Mouse (Mus musculus): ENCODE data around the gene Vps41.

The Vps41 gene

DNA sequence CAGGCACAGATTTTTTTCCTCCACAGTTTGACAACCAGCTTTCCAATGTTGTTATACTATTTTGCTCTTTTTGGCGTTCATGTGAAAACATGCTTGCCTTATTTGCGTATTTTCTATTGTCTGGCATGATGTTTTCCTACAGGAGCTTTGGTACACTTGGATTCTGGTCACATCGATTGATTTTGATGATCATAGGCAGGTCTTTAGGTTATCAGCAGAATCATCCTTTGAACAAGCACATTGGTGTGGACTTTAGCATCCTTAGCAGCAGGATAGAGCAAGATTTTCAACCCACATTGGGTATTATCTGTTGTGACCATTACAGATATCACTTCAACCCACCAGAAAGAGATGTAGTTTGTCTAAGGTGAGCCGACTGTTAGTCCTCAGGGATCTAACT lies 71.0 kb downstream of the Vps41 start:
- no peaks in the 10 kb centered on the region for H3K27me3 ChIP-seq (ENCODE audit: insufficient read depth, low read length)
- H3K9me3 ChIP-seq (ENCODE audit: low read length): no peaks in the 10 kb centered on the region
- no peaks in the 10 kb centered on the region for H3K4me1 ChIP-seq (replicated peaks; ENCODE audit: low read depth, low read length)
- no peak overlapping the region for H3K4me3 ChIP-seq (replicated peaks; ENCODE audit: low read length)
- peaks cover 7% of the 10 kb centered on the region; the same call in 1 of the 2 replicates for H3K36me3 ChIP-seq (ENCODE audit: insufficient read depth, low read length)
- TF ChIP-seq CTCF (conservative IDR thresholded peaks at IDR 0.05; ENCODE audit: low read length) (no peak), NANOG (IDR thresholded peaks at IDR 0.05; ENCODE audit: borderline replicate concordance, low read length) (no peak), POU5F1 (IDR thresholded peaks at IDR 0.05; ENCODE audit: borderline replicate concordance, low read length) (no peak)

- Histone ChIP-seq H3K27me3 (ENCODE audit: insufficient read depth, low read length) (no peaks in the 10 kb centered on the region), H3K4me3 (replicated peaks; ENCODE audit: low read length) (no peak overlapping the region), H3K9me3 (ENCODE audit: low read length) (no peaks in the 10 kb centered on the region), H3K36me3 (ENCODE audit: insufficient read depth, low read length) (peaks cover 7% of the 10 kb centered on the region; the same call in 1 of the 2 replicates), H3K4me1 (replicated peaks; ENCODE audit: low read depth, low read length) (no peaks in the 10 kb centered on the region)
- TF ChIP-seq NANOG (IDR thresholded peaks at IDR 0.05; ENCODE audit: borderline replicate concordance, low read length) (no peak), POU5F1 (IDR thresholded peaks at IDR 0.05; ENCODE audit: borderline replicate concordance, low read length) (no peak)
Measured at GRCm38 (mm10) chr13:18788689-18789088, 71.6 kb downstream of the Vps41 start.

DNA sequence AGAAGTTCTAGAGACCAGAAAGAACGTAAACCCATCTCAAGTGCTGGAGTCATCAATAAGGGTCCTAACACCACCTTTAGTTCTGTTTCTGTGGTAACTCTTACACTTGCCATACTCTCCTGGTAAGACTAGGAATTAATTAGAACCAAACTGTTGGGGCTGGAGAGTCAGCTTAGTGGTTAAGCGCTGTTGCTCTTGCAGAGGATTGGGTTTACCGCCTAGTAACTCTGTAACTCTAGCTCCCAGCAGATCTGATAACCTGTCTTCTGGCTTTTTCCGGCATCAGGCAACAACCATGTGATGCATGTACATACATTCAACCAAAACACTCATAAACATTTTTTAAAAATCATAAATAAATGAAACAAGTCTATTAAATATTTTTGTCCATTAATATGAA lies 72.6 kb downstream of the Vps41 start:
- no peaks in the 10 kb centered on the region for H3K27me3 ChIP-seq (ENCODE audit: insufficient read depth, low read length)
- peaks cover 13% of the 10 kb centered on the region for H3K36me3 ChIP-seq (ENCODE audit: insufficient read depth, low read length)
- H3K9me3 ChIP-seq (ENCODE audit: low read length): no peaks in the 10 kb centered on the region
- no peak overlapping the region for H3K4me3 ChIP-seq (replicated peaks; ENCODE audit: low read length)
- H3K4me1 ChIP-seq (replicated peaks; ENCODE audit: low read depth, low read length): no peaks in the 10 kb centered on the region
- TF ChIP-seq POU5F1 (IDR thresholded peaks at IDR 0.05; ENCODE audit: borderline replicate concordance, low read length): no peak
- no peak for TF ChIP-seq NANOG (IDR thresholded peaks at IDR 0.05; ENCODE audit: borderline replicate concordance, low read length)
- no peak for TF ChIP-seq CTCF (conservative IDR thresholded peaks at IDR 0.05; ENCODE audit: low read length)

GRCm38 (mm10) chr13:18790086-18790485 lies 73.0 kb downstream of the Vps41 start:
- H3K9me3 ChIP-seq (ENCODE audit: low read length): no peaks in the 10 kb centered on the region
- H3K36me3 ChIP-seq (ENCODE audit: insufficient read depth, low read length): peaks cover 16% of the 10 kb centered on the region
- no peak overlapping the region for H3K4me3 ChIP-seq (replicated peaks; ENCODE audit: low read length)
- no peaks in the 10 kb centered on the region for H3K4me1 ChIP-seq (replicated peaks; ENCODE audit: low read depth, low read length)
- H3K27me3 ChIP-seq (ENCODE audit: insufficient read depth, low read length): no peaks in the 10 kb centered on the region
- TF ChIP-seq POU5F1 (IDR thresholded peaks at IDR 0.05; ENCODE audit: borderline replicate concordance, low read length): no peak
- TF ChIP-seq CTCF (conservative IDR thresholded peaks at IDR 0.05; ENCODE audit: low read length): no peak
- TF ChIP-seq NANOG (IDR thresholded peaks at IDR 0.05; ENCODE audit: borderline replicate concordance, low read length): no peak

GRCm38 (mm10) chr13:18791314-18791713 lies 74.2 kb downstream of the Vps41 start:
- H3K36me3 ChIP-seq (ENCODE audit: insufficient read depth, low read length): peaks cover 18% of the 10 kb centered on the region

DNA sequence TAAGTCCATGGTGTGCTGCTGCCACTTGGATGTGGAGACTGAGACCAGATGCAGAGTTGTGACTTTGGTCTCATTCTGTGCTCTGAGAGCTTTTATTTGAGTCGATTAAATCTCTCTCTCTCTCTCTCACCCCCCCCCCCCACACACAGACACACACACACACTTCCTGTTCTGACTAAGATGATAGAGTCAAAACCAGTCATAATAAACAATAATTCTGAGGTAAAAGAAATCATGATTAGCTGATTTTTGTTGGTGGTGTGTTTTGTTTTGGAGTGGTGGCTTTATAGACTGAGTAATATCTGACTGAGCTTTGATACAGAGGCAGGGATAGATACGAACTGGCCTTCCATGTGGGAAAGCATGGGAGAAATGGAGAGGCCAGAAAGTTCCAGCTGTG lies 74.6 kb downstream of the Vps41 start:
- H3K9me3 ChIP-seq (ENCODE audit: low read length): no peaks in the 10 kb centered on the region
- H3K36me3 ChIP-seq (ENCODE audit: insufficient read depth, low read length): peaks cover 19% of the 10 kb centered on the region
- no peaks in the 10 kb centered on the region for H3K4me1 ChIP-seq (replicated peaks; ENCODE audit: low read depth, low read length)
- TF ChIP-seq CTCF (conservative IDR thresholded peaks at IDR 0.05; ENCODE audit: low read length): no peak
- no peak for TF ChIP-seq POU5F1 (IDR thresholded peaks at IDR 0.05; ENCODE audit: borderline replicate concordance, low read length)
- no peak for TF ChIP-seq NANOG (IDR thresholded peaks at IDR 0.05; ENCODE audit: borderline replicate concordance, low read length)
- H3K27me3 ChIP-seq (ENCODE audit: insufficient read depth, low read length): no peaks in the 10 kb centered on the region
- H3K4me3 ChIP-seq (replicated peaks; ENCODE audit: low read length): no peak overlapping the region

More at GRCm38 (mm10) chr13:18791314-18791713, 74.2 kb downstream of the Vps41 start:
- no peak overlapping the region for H3K4me3 ChIP-seq (replicated peaks; ENCODE audit: low read length)
- H3K4me1 ChIP-seq (replicated peaks; ENCODE audit: low read depth, low read length): no peaks in the 10 kb centered on the region
- TF ChIP-seq POU5F1 (IDR thresholded peaks at IDR 0.05; ENCODE audit: borderline replicate concordance, low read length) (no peak), CTCF (conservative IDR thresholded peaks at IDR 0.05; ENCODE audit: low read length) (no peak), NANOG (IDR thresholded peaks at IDR 0.05; ENCODE audit: borderline replicate concordance, low read length) (no peak)
- no peaks in the 10 kb centered on the region for H3K9me3 ChIP-seq (ENCODE audit: low read length)
- no peaks in the 10 kb centered on the region for H3K27me3 ChIP-seq (ENCODE audit: insufficient read depth, low read length)

DNA sequence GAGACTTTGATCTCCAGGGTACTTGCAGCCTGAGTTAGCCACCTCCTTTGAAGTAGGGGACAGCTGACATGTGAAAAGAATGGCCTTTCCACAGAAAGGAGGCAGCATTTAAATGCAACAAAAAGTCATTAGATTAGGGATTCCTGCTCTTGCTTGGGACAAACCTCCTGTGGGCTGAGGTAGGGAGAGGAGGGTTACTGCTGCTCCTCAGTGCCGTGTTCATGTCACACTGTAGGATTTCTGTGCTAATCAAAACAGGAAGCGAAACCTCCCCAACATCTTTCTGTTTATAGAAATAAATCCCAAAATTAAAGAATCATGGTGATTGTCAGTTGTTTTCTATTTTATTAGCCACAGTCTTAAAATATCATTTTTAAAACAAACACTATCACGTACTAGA lies 77.4 kb downstream of the Vps41 start:
- no peak for TF ChIP-seq NANOG (IDR thresholded peaks at IDR 0.05; ENCODE audit: borderline replicate concordance, low read length)
- no peak for TF ChIP-seq POU5F1 (IDR thresholded peaks at IDR 0.05; ENCODE audit: borderline replicate concordance, low read length)
- no peak for TF ChIP-seq CTCF (conservative IDR thresholded peaks at IDR 0.05; ENCODE audit: low read length)
- Histone ChIP-seq H3K36me3 (ENCODE audit: insufficient read depth, low read length) (peaks cover 21% of the 10 kb centered on the region), H3K9me3 (ENCODE audit: low read length) (no peaks in the 10 kb centered on the region), H3K27me3 (ENCODE audit: insufficient read depth, low read length) (no peaks in the 10 kb centered on the region), H3K4me3 (replicated peaks; ENCODE audit: low read length) (no peak overlapping the region), H3K4me1 (replicated peaks; ENCODE audit: low read depth, low read length) (no peaks in the 10 kb centered on the region)

DNA sequence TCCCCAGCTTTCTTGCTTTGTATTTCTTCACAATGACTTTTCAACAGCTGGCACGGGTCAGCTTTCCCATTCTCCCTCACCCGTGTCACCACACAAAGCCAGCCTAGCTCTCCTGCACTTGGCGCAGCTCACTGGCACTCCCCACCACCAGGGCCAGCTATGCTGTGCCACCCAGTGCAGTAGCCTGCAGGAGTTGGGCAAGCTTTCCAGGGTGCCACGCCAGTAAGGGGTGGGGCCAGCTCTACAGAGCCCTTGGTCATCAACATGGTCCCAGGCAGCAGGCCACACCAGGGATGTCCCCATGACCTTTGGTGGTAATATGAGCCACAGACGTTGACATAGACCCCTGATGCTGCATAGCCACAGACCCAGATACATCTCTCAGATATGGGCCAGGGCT lies 80.5 kb downstream of the Vps41 start:
- Histone ChIP-seq H3K36me3 (ENCODE audit: insufficient read depth, low read length) (peaks cover 18% of the 10 kb centered on the region), H3K4me3 (replicated peaks; ENCODE audit: low read length) (no peak overlapping the region), H3K4me1 (replicated peaks; ENCODE audit: low read depth, low read length) (no peaks in the 10 kb centered on the region), H3K9me3 (ENCODE audit: low read length) (no peaks in the 10 kb centered on the region), H3K27me3 (ENCODE audit: insufficient read depth, low read length) (no peaks in the 10 kb centered on the region)
- no peak for TF ChIP-seq CTCF (conservative IDR thresholded peaks at IDR 0.05; ENCODE audit: low read length)
- no peak for TF ChIP-seq POU5F1 (IDR thresholded peaks at IDR 0.05; ENCODE audit: borderline replicate concordance, low read length)
- TF ChIP-seq NANOG (IDR thresholded peaks at IDR 0.05; ENCODE audit: borderline replicate concordance, low read length): no peak

- Histone ChIP-seq H3K4me3 (replicated peaks; ENCODE audit: low read length) (no peak overlapping the region), H3K36me3 (ENCODE audit: insufficient read depth, low read length) (peaks cover 7% of the 10 kb centered on the region), H3K4me1 (replicated peaks; ENCODE audit: low read depth, low read length) (no peaks in the 10 kb centered on the region), H3K27me3 (ENCODE audit: insufficient read depth, low read length) (no peaks in the 10 kb centered on the region), H3K9me3 (ENCODE audit: low read length) (no peaks in the 10 kb centered on the region)
- TF ChIP-seq NANOG (IDR thresholded peaks at IDR 0.05; ENCODE audit: borderline replicate concordance, low read length): no peak
- TF ChIP-seq POU5F1 (IDR thresholded peaks at IDR 0.05; ENCODE audit: borderline replicate concordance, low read length): no peak
Measured at GRCm38 (mm10) chr13:18800434-18800833, 83.3 kb downstream of the Vps41 start.

All from E14TG2a.4 (cell line).